Mouse (Mus musculus) MEL (cell line): ENCODE measurements at regions not wholly inside any gene's neighbourhood (a gene's known extent, or its start where the extent isn't known, plus 50 kb on each side); places are given as distances from the start of the nearest gene placed in this dataset.

Source experiments
- CTCF ChIP-seq, 3 experiments: IDR thresholded peaks in 2 of 3; conservative IDR thresholded peaks in 1 of 3; 2 replicates each; pipeline ENCODE4 v1.5.1; 2011 to 2012; ENCODE audit warnings: low read length in 3 of 3, low read depth in 2 of 3, mild to moderate bottlenecking in 2 of 3, improper control_type of control experiment in 1 of 3, inconsistent platforms in 1 of 3, mixed read lengths in 1 of 3, moderate library complexity in 1 of 3; ENCODE audit not compliant: control insufficient read depth in 1 of 3, insufficient read depth in 1 of 3, poor library complexity in 1 of 3, severe bottlenecking in 1 of 3
- ELF1 ChIP-seq: IDR thresholded peaks from 2 replicates; pipeline ENCODE4 v1.6.1; 2014; ENCODE audit warnings: low read depth, mild to moderate bottlenecking, inconsistent platforms, low read length, improper control_type of control experiment, moderate library complexity
- POLR2A ChIP-seq, 2 experiments: IDR thresholded peaks; 2 replicates each; pipeline ENCODE4 v1.6.1; 2011 to 2012; ENCODE audit warnings: low read length in 2 of 2, mild to moderate bottlenecking in 2 of 2, control low read depth in 1 of 2, improper control_type of control experiment in 1 of 2, low read depth in 1 of 2, moderate library complexity in 1 of 2; ENCODE audit not compliant: control insufficient read depth in 1 of 2, insufficient read depth in 1 of 2, poor library complexity in 1 of 2

DNA sequence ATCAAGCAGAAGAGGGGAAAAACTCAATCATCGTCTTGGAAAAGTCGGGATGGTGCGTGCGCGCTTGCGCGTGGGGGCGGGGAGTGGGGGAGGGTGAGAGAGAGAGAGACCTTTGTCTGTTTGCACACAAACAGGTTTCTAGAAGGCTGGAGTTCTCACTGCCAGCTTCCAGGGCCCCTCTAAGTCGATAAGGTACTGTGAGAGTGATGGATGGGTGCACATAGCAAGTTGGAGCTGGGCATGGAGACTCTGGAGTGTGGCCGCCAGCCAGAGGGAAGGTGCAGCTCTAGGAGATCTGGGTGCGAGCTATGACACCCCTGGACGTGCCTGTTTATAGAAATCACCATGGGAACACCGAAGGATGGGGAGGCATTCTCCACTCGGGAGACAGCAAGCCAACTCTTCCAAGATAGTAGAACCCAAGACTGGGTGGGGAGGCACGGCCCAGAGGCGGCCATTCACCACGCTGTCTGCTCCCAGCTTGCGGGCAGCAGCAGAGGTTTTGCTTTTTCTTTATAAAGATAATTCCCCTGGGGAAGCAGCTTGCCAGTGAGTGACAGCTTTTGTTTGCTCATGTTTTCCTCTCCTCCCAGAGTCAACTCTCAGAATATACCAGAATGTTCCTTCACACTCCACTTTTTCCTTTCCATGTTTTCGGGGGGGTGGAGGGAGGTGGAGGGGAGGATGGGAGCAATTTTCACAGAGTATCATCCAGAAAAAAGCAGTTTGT, 128.0 kb upstream of the Zfp703 start:
- no peak for TF ChIP-seq CTCF (IDR thresholded peaks at IDR 0.05 in 2 of 3, conservative IDR thresholded peaks at IDR 0.05 in 1 of 3; ENCODE audit: control insufficient read depth in 1 of 3, insufficient read depth in 1 of 3, low read depth in 2 of 3, low read length in 3 of 3, poor library complexity in 1 of 3, severe bottlenecking in 1 of 3)
- no peak for TF ChIP-seq POLR2A (IDR thresholded peaks at IDR 0.05; ENCODE audit: control insufficient read depth in 1 of 2, insufficient read depth in 1 of 2, low read depth in 1 of 2, low read length in 2 of 2, poor library complexity in 1 of 2)
- TF ChIP-seq ELF1 = no peak
